Mouse (Mus musculus) erythroid progenitor cell, adult 5-6 weeks (primary cell): Measurements from ENCODE around the gene Ttc30b. TPM values are rescaled to one million over a fixed set of nuclear protein-coding genes. Genes with fewer than 3 reads are reported as not detected.
A peak's percentile ranks its signal among the peaks of the same experiment; 100 is the strongest.
"Not testable (repeated sequence)": the region's sequence is repeated elsewhere in the genome, so short reads cannot be mapped to it uniquely, and the experiment has no call there.

ENCODE experiments used
- ATAC-seq: replicated peaks from 2 replicates; pipeline ENCODE4 v1.8.0; 2016; ENCODE audit warnings: moderate number of reproducible peaks, mild to moderate bottlenecking, moderate TSS enrichment, inconsistent platforms; ENCODE audit not compliant: poor library complexity, low FRiP score, severe bottlenecking
- total RNA-seq, 2 experiments: library from RNA; stranded (forward) in 1 of 2; stranded (reverse) in 1 of 2; fragments of 150-400 nt in 1 of 2; fragments of 186-747, 209-891 nt in 1 of 2; gene quantifications; 2 replicates each; pipeline versions ENCODE4 v1.2.3 to v1.2.4; 2015 to 2017; ENCODE audit warnings: low replicate concordance in 2 of 2

Ttc30b gene
- total RNA-seq, 2 experiments from 2014 or later: not detected

DNA sequence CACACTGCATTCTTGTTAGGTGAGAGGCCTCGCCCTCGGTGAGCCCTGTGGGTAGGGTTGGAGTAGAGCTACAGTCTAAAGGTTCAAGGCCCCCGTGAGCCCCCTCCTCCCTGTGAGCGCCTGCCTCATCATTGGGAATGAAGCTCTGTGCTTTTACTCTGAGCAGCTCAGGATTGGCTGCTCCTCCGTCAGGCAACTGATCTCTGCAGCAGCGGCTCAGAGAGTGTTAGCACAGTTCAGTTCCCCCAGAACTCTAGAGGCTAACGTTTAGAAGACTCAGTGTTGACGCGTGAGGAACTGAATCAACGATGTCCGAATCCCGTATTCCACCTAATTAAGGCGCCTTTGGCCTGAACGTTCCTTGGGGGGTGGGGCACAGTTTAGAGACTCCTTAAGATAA is 17.3 kb upstream of the Ttc30b start:
- ATAC-seq: no peak

DNA sequence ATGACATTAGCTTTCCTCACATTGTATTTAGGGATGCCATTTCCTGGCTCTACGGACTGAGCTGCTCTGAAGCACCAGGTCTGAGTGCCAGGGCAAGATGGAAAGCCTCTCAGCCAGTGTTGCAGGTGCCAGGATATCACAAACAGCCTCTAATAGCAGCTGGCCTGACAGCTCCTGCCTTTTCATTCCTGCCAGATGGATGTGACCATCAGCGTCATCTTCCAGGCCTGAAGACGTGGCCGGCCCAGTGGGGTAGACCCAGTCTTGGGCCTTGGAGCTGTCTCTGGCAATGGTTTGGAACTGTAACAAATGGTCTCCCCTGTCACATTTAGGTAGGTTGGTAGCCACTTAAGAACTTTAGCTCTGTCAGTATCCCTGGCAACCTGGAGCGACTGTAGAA is 14.9 kb upstream of the Ttc30b start:
- ATAC-seq: no peak

DNA sequence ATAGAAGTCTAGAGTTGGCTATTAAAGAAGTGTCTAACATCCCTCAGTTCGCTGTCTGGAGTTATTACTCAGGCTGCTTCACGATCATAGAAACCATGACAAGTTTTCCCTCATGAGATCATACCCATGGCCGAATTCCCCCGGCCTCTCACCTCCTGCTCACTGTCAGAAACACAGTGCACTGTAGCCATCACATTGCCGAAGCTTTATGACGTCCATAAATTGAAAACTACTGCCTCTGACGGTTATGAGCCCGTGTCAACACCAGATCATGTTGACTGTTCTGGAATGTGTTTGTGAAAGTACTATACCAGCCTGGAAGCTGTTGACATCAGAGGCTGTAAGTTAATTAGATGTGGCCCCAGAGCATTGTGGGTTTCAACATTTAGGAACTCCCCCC is 12.3 kb upstream of the Ttc30b start:
- no peak for ATAC-seq

DNA sequence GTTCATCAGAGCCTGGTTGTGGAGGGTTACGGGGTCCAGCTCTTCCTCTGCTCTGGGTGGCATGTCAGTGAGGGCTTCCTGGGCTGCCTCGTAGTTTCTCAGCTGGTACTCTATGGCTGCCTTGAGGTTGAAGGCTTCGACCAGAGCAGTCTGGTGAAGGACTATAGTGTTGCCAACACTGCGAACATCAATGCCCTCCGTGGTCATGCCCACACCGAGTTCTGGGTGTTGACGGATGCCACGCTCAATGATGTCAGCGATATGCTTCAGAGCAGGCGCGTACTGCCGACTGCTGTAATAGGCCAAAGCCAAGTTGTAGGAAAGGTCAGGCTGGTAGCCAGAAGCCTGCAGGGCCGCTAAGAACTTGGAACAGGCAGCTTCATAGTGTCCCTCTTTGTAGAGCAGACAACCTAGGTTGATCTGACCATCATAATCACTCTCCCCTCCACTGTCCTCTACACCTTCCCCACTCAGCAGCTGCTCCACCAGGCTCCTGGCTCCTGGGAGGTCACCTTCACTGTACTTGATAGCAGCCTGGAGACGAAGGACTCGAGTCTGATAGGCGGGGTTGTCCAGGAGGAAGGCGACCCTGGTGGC is 767 bp downstream of the Ttc30b start:
- 0 out of 2 replicates have a peak, but pooled peaks have one; percentile 13 for ATAC-seq

DNA sequence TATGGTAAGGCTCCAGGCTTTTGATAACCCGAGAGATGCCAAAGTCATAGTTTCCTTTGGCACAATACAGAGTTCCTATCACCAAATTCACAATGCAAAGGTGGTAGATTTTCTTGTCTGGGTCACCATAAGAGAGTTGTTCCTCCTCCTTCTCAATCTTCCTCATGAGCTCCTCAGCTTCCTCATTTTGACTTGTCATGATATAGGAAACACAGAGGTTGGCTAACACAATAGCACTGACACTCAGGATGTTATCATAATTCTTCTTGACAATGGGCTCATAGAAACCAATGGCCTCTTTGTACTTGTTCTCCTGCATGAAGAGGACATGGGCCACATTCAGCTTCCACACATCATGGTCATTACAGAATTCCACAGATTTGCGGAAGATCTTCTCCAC is 1.7 kb downstream of the Ttc30b start:
- ATAC-seq: not testable (repeated sequence)

DNA sequence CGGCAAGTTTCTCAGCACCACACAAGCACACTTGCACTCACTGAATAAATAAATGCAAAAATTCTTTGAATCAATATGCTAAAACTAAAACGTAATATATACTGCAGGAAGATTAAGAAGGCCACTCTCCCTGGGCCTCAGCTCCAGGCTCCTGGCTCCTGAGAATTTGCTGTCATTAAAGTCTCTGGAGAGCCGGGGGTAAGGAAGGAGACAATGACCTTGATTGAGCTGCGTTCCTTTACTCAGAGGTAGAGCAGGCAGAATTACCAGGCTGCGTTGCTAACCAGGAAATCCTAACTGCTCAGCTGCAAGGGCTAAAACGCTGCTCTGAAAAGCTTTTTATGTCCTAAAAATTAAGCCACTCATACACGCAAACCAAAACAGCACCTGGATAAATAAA is 4.8 kb downstream of the Ttc30b start:
- no peak for ATAC-seq

DNA sequence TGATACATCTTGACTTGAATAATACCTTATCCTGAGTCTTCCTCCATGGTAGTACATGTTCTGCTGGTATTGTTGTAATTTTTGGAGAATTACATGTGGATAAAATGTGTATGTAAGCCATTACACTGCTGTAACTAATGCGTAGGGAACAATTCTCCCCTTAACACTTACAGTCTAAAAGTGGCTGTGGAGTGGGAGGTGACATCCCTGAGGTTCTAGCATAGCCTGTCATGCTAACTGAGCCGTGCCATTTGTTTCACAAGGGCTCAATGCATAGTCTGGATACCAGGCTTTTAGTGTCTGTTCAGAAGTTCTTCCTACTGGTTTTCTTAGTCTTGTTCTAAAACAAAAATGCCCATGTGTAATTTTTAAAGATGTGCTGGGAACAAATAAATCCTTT is 7.4 kb downstream of the Ttc30b start:
- ATAC-seq: no peak

DNA sequence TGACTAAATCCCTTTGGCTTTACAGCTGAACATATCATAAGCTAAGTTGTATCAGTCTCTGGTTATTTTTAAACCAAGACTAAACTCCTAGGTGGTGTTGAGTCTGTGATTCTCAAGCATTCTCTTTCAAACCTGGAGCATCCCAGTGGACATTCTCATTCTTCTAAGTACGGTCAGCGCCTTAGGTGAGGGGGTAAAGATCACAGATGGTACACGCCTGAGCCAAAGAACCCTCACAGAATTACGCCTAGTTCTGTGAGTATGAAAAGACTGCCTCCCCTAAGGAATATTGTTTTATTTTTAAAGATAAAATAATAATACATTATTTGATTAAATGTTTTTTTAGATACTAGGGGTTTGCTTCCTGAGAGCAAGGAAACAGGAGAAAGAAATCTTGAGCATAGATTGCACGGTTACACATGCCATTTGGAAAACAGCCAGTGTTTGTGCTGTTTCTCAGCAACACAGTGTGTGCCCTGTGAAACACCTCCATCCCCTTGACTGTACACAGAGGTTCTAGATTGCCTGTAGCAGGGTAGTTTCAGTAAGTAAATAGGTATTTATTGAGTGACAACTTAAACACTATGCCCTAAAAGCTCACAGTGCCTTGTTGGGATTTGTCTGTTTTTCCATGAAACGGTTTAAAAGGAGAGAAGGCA is 8.5 kb downstream of the Ttc30b start:
- ATAC-seq: no peak

DNA sequence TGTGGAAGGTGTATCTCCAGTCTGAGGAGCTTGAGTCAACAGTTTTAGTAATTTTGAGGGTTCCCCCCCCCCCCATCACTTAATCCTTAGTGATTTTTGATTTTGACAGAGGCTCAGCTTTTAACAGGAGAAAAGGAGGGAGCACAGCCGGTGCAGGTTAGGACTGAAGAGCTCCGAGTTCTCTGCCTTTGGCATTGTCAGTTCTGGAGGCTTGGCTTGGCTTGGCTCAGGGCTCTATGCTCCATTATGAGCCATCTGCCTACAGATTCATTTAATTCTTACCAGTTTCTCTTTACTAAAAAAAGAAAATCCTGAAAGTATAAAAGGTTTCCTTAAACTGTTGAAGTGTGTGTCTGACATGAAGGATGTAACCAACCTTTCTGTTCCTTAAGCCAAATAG is 9.2 kb downstream of the Ttc30b start:
- ATAC-seq: no peak

DNA sequence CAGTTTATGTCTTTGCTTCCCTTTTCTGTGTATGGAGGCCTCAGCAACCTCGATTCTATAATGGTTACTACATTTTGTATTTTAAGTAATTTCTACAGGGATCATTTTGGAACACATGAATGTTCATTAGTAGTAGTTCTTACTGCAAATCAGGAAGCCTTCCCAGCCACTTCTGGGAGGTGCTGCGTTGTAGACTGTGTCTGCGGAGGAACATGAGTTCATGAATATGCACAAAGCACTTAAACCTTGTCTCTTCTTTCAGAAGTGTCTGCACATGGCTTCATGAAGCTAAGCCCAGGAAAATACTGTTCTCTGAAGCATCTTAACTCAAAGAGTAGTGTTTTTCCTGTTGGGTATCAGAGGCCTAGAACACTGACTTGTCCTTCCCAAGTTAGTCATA is 10.4 kb downstream of the Ttc30b start:
- no peak for ATAC-seq

DNA sequence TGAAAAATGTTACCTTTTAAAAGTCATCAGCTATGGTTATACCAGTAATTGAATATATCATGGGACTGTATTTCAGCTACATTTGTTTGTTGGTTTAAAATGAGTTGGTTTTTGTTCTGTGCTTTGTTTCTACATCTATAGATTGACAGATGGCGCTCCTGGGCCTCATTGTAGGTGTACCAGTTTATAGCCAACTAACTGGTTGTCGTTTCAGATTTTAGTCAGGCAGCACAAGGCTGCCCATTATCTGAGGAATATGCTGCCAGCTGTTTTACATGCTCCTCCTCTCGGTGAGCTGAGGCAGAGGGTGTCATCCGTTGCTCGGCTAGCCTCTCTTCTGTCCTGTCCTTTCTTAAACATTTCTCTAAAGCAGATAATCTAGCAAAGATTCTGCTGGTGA is 12.3 kb downstream of the Ttc30b start:
- ATAC-seq: no peak

DNA sequence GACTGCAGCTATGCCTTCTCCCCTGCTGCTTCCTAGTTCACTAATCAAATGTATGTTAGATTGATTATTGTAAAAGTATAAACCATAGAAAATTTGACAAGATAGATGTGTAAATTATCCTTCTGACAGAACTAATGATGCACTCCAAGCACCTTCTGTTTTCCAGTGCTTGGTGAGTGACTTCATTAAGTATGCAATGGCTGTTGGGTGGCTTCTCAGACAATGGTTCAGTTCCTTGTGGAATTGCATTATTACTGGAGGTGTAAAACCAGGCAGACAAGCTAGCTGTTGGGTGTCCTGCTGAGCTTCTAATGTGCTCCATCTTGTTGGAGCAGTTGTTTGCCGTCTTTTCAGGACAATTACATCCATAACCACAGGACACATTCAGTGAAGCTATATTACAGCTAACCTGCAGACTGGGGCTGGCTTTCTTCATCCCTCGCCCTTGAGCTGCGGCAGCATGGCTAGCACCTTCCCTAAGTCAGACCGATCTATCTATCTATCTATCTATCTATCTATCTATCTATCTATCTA is 14.5 kb downstream of the Ttc30b start:
- ATAC-seq: no peak

DNA sequence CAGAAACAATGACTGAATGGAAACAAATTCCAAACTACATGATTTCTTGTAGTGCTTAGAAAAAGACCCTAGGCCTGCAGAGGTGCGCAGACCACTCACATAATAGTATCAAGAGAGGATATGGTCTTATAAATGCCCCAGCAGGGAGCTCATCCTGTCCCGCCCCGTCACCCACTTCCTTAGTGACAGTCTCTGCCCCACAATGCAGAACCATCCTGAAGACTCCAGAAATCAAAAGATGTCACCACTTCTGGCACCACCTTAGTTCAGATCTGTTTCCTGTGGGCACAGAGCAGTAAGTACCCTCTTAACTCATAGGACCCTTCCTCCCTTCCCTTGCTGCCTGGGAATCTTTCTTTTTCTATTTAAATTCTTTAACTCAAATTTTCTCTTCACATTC is 23.3 kb downstream of the Ttc30b start:
- no peak for ATAC-seq

DNA sequence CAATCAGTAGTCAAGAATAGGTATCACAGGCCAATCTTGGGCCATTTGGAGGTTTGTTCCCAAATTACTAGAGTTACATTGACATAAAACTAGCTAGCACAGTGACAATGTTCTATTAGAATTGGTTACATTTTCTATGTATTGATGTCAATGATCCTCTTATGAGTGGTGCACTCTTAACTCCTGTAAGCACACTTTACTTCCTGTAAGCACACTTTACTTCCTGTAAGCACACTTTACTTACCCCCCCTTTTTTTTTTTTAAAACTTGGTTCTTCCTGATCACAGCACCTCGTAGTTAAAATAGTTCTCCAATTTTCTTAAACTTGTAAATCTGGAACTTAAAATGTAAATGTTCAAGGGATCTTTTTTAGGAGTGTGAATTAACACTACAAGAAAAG is 31.2 kb downstream of the Ttc30b start:
- no peak for ATAC-seq

DNA sequence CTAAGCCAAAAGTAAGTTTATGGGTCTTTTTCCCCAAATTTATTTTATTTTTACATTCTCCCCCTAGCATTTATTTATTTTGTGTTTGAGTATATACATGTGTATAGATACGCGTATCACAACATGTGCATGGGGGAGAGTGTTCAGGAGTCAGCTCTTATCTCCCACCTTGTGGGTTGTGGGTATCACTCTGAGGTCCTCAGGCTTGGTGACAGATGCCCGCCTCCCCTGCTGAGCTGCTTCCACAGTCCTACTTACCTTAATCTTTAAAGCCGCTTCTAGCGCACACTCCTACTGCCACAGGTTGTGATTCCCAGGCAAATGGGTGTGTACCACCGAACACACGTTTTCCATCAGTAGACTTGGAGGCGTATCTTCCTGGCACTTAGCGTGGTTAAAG is 36.5 kb downstream of the Ttc30b start:
- no peak for ATAC-seq

DNA sequence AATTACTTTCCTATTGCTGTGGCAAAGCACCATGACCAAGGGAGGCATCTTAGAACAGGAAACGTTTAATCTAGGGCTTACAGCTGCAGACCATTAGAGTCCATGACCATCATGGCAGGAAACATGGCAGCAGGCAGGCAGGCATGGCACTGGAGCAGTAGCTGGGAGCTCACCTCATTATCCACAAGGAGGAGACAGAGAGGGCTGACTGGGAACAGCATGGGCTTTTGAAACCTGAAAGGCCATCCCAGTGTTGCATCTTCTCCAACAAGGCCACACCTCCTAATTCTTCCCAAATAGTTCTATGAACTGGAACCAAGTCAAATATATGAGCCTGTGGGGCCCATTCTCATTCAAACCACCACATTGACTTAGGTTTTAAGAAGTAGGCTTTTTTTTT is 38.1 kb downstream of the Ttc30b start:
- no peak for ATAC-seq

DNA sequence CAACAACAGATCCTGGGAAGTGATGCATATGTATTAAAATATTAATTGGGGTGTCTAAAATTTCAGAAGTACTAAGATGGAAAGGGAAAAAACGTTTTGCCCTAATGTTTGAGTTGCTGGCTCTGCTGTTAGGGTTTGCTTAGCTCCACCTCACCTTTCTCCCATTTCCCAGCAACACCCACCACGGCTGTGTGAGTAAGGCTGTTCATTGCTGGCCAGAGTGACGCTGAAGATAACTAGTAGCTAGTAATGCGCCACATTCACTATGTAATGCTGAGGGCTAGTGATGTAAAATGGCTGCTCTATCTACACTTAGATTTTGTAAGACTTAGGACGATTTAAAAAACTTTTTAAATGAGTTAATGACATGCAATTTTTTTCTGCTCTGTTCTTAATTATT is 42.7 kb downstream of the Ttc30b start:
- no peak for ATAC-seq

DNA sequence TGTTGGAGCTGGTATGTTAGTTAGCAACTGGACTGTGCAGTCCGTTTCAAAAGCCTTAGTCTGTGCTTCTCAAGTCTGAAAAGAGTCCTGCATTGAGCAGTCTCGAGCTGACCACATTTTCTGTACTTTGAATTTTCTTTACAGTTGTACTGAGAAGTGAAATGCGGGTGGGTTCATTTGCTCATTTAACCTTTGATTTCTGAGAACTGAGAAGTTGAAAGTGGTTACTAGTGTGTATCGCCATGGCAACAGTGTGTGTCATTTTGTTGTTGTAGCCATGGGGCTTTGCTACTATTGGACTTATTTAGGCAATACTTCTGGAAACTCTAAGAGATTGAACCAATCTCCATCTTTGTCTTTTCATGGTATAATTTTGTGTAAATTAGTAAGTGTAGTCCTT is 46.4 kb downstream of the Ttc30b start:
- ATAC-seq: no peak
